Comparison of ENCODE assay signal across 23 mouse cellular contexts in genomic region chr10:111133936-111134335, GRCm38 (mm10). TPM values are rescaled to one million over a fixed set of nuclear protein-coding genes. Genes with fewer than 3 reads are reported as not detected.
DNase-seq lines count a peak whose midpoint lies in the region; ATAC-seq and TF ChIP-seq lines count a peak whose summit lies in the region.
"Had no signal": no experiment of that assay in that cellular context is flagged by ENCODE, and none has a peak within 500 bp of the region (broad histone marks: within the 10 kb centered on the region; RNA-seq: fewer than 3 reads in every experiment).

No protein-coding gene starts in this region.

- TF ChIP-seq CTCF in liver, adult 2 months (IDR thresholded peaks at IDR 0.05; ENCODE audit: low read depth, low read length) = no peak
- no peak for TF ChIP-seq CTCF in bone marrow, adult 2 months (IDR thresholded peaks at IDR 0.05; ENCODE audit: control insufficient read depth, insufficient read depth, low read length)

- TF ChIP-seq POLR2A in liver, adult 2 months (IDR thresholded peaks at IDR 0.05; ENCODE audit: extremely low read depth, insufficient read depth, low read length) = no peak
- TF ChIP-seq POLR2A in bone marrow, adult 2 months (IDR thresholded peaks at IDR 0.05; ENCODE audit: borderline replicate concordance, control insufficient read depth, low read depth, low read length) = no peak

- no peaks in the 10 kb centered on the region for H3K9me3 ChIP-seq in kidney, embryonic 15.5 days (replicated peaks)
- H3K9me3 ChIP-seq: embryonic facial prominence, embryonic 15.5 days; G1E; midbrain, embryonic 15.5 days; neural tube, embryonic 12.5 days had no signal

- H3K4me2 ChIP-seq in kidney, embryonic 15.5 days = no peak overlapping the region
- H3K4me2 ChIP-seq: embryonic facial prominence, embryonic 15.5 days; heart, embryonic 11.5 days; midbrain, embryonic 15.5 days; neural tube, embryonic 12.5 days had no signal

- no peaks in the 10 kb centered on the region for H3K27me3 ChIP-seq in liver, adult 2 months (ENCODE audit: control insufficient read depth, insufficient read depth, low read length)
- no peaks in the 10 kb centered on the region for H3K27me3 ChIP-seq in kidney, embryonic 15.5 days
- H3K27me3 ChIP-seq: CH12.LX; embryonic facial prominence, embryonic 15.5 days; midbrain, embryonic 15.5 days; neural tube, embryonic 12.5 days; Patski had no signal

- H3K9ac ChIP-seq in liver, adult 2 months (ENCODE audit: low read depth, low read length) = no peak overlapping the region
- no peak overlapping the region for H3K9ac ChIP-seq in kidney, embryonic 15.5 days
- H3K9ac ChIP-seq: embryonic facial prominence, embryonic 15.5 days; midbrain, embryonic 15.5 days; neural tube, embryonic 12.5 days had no signal

- peak; percentile 51 for DNase-seq in liver, adult 2 months (ENCODE audit: extremely low read depth, low read depth, low spot score)
- no peak for DNase-seq in liver
- DNase-seq in kidney, postnatal 36 days = peak; percentile 71 to 84
- DNase-seq in urinary bladder, postnatal 10 days (ENCODE audit: low spot score) = no peak
- no peak for DNase-seq in thymus, postnatal 25 days
- DNase-seq in cerebellum, postnatal 14 days = no peak
- DNase-seq: adrenal gland, postnatal 10 days; cerebellum, adult 9-10 months; lung, postnatal 10 days; thymus, postnatal 14 days had no signal

- 65% methylated on average over 8 of the region's 8 CpGs for WGBS in liver, adult 2 months
- 69% methylated on average over 8 of the region's 8 CpGs for WGBS in bone marrow, adult 2 months
- WGBS in kidney, embryonic 15.5 days = 72% methylated on average over 8 of the region's 8 CpGs

- no peaks in the 10 kb centered on the region for H3K79me2 ChIP-seq in liver, adult 2 months (ENCODE audit: control insufficient read depth, insufficient read depth, low read length)

- H3K4me1 ChIP-seq in liver, adult 2 months (ENCODE audit: control insufficient read depth, insufficient read depth, low read length) = peaks cover 19% of the 10 kb centered on the region
- peaks cover 3% of the 10 kb centered on the region; the same call in 1 of the 2 replicates for H3K4me1 ChIP-seq in bone marrow, adult 2 months (ENCODE audit: control insufficient read depth, insufficient read depth, low read length)
- peaks cover 4% of the 10 kb centered on the region; the same call in 1 of the 2 replicates for H3K4me1 ChIP-seq in kidney, embryonic 15.5 days
- H3K4me1 ChIP-seq: embryonic facial prominence, embryonic 15.5 days; midbrain, embryonic 15.5 days; neural tube, embryonic 12.5 days had no signal

- no peak overlapping the region for H3K4me3 ChIP-seq in liver, adult 2 months (ENCODE audit: insufficient read depth, low read depth, low read length)
- peak overlapping the region; percentile 71 for H3K4me3 ChIP-seq in bone marrow, adult 2 months (replicated peaks; ENCODE audit: control insufficient read depth, low read depth, low read length)
- H3K4me3 ChIP-seq in kidney, embryonic 15.5 days (replicated peaks) = no peak overlapping the region
- H3K4me3 ChIP-seq: embryonic facial prominence, embryonic 15.5 days; layer of hippocampus, adult 2 months; midbrain, embryonic 15.5 days; neural tube, embryonic 12.5 days had no signal

- H3K36me3 ChIP-seq in liver, adult 2 months (ENCODE audit: control insufficient read depth, insufficient read depth, low read length) = no peaks in the 10 kb centered on the region
- no peaks in the 10 kb centered on the region for H3K36me3 ChIP-seq in kidney, embryonic 15.5 days
- H3K36me3 ChIP-seq: embryonic facial prominence, embryonic 15.5 days; G1E; midbrain, embryonic 15.5 days; neural tube, embryonic 12.5 days had no signal

- ATAC-seq in kidney, embryonic 15.5 days (replicated peaks; ENCODE audit: low FRiP score) = 0 out of 2 replicates have a peak, but pooled peaks have one; percentile 38
- ATAC-seq: forebrain, embryonic 14.5 days; hindbrain, postnatal 0 days; intestine, embryonic 16.5 days; midbrain, embryonic 15.5 days; Patski had no signal

- H3K27ac ChIP-seq in liver, adult 2 months (replicated peaks; ENCODE audit: insufficient read depth, low read depth, low read length) = peak overlapping the region; percentile 73
- peak overlapping the region; percentile 48 for H3K27ac ChIP-seq in bone marrow, adult 2 months (ENCODE audit: control insufficient read depth, insufficient read depth, low read depth, low read length, poor library complexity)
- H3K27ac ChIP-seq in kidney, embryonic 15.5 days = no peak overlapping the region
- H3K27ac ChIP-seq: embryonic facial prominence, embryonic 15.5 days; hindbrain, postnatal 0 days; layer of hippocampus, adult 2 months; midbrain, embryonic 15.5 days; neural tube, embryonic 12.5 days had no signal

RNA-seq across cellular contexts. Expression of gene Osbpl8, which starts 30.6 kb away (rescaled TPM):
- 30.0 and 30.9 TPM in 2 replicates for total RNA-seq in liver, adult 2 months (2014; rRNA removed)
- polyA plus RNA-seq in liver, adult 2 months (2012; rRNA removed) = 3.7 and 4.2 TPM in 2 replicates
- 15.3 and 25.0 TPM in 2 replicates for polyA plus RNA-seq in bone marrow, adult 2 months (2011; ENCODE audit: insufficient read depth, insufficient read length, low replicate concordance, missing spikeins)
- polyA plus RNA-seq in kidney, embryonic 15.5 days (2015; fragmentation: Nextera tagmentation; extraction: Ambion mirVana) = 9.0 and 9.6 TPM in 2 replicates

Comparison
In these comparisons a context has a peak if more than half of its experiments do, and no peak if none do; other contexts are left out.
1. DNase-seq: peak in liver, adult 2 months (single experiment) and kidney, postnatal 36 days (2 of 2); none in liver (single experiment), urinary bladder, postnatal 10 days (single experiment), thymus, postnatal 25 days (single experiment) and cerebellum, postnatal 14 days (0 of 2).